Mouse (Mus musculus) heart, embryonic 13.5 days (tissue): ENCODE results near the gene Tuft1. TPM values are rescaled to one million over a fixed set of nuclear protein-coding genes. Genes with fewer than 3 reads are reported as not detected.

Source experiments
- ATAC-seq: fragments of 200-750 bp; cut with Nextera tagmentation; 2 replicates; pipeline ENCODE4 v1.8.0; 2017; ENCODE audit warnings: moderate TSS enrichment; ENCODE audit not compliant: insufficient number of reproducible peaks, low FRiP score, low TSS enrichment; ENCODE audit errors: extremely low read depth
- H3K27ac ChIP-seq: fragments of 300-500 bp; sonication (generic); replicated peaks from 2 replicates; pipeline ENCODE4 v1.5.1; 2015; ENCODE audit warnings: moderate library complexity, mild to moderate bottlenecking, inconsistent platforms
- H3K27me3 ChIP-seq: fragments of 300-500 bp; sonication (generic); replicated peaks from 2 replicates; pipeline ENCODE4 v1.6.1; 2015; ENCODE audit warnings: mild to moderate bottlenecking, inconsistent platforms
- H3K36me3 ChIP-seq: fragments of 300-500 bp; sonication (generic); 2 replicates; pipeline ENCODE4 v1.6.1; 2015; ENCODE audit warnings: mild to moderate bottlenecking, inconsistent platforms
- H3K4me1 ChIP-seq: fragments of 300-500 bp; sonication (generic); 2 replicates; pipeline ENCODE4 v1.6.1; 2015; ENCODE audit warnings: inconsistent platforms
- H3K4me2 ChIP-seq: fragments of 300-500 bp; sonication (generic); 2 replicates; pipeline ENCODE4 v1.6.1; 2015; ENCODE audit warnings: inconsistent platforms, mild to moderate bottlenecking, moderate library complexity
- H3K4me3 ChIP-seq: fragments of 300-500 bp; sonication (generic); 2 replicates; pipeline ENCODE4 v1.5.1; 2015; ENCODE audit warnings: moderate library complexity, mild to moderate bottlenecking, inconsistent platforms
- H3K9ac ChIP-seq: fragments of 300-500 bp; sonication (generic); 2 replicates; pipeline ENCODE4 v1.6.1; 2015; ENCODE audit warnings: inconsistent platforms, mild to moderate bottlenecking, moderate library complexity
- H3K9me3 ChIP-seq: fragments of 300-500 bp; sonication (generic); 2 replicates; pipeline ENCODE4 v1.6.1; 2016; ENCODE audit warnings: inconsistent platforms
- WGBS: fragments of 180-500 bp; shearing (Covaris S2); methylation state at CpG from one replicate; pipeline ENCODE4 v1.1.7; 2015; ENCODE audit warnings: mixed read lengths; 5-methylcytosine and 5-hydroxymethylcytosine counted together
- polyA plus RNA-seq: library from polyadenylated mRNA; unstranded; fragments of >200 nt; fragmentation: Nextera tagmentation; extraction: Ambion mirVana; gene quantifications from 2 replicates; pipeline ENCODE4 v1.2.1, GENCODE M21; 2015

Gene Tuft1
- polyA plus RNA-seq, 1 experiment from 2014 or later, result 6.4 TPM

DNA sequence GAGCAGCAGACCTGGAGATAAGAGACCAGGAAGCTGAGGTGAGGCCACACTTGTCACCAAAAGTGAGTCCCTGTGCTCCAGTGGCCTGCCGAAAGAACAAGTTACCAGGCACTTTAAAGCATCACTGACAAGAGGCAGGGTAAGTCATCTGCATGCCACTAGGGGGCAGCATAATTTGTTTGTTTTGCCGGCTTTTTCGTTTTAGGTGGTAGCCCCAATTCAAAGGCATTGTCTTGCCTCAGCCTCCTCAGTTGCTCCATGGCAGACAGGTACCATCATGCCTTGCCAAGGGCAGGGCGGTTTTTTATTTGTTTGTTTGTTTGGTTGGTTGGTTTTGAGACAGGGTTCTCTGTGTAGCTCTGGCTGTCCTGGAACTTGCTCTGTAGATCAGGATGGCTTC, 42.0 kb downstream of the Tuft1 start:
- peaks cover 26% of the 10 kb centered on the region for H3K4me1 ChIP-seq
- 64% methylated on average over 4 of the region's 4 CpGs for WGBS
- no peak overlapping the region for H3K4me3 ChIP-seq
- ATAC-seq, result no peak
- no peak overlapping the region for H3K4me2 ChIP-seq
- no peak overlapping the region for H3K9ac ChIP-seq
- no peaks in the 10 kb centered on the region for H3K9me3 ChIP-seq
- 0 out of 2 replicates have a peak, but pooled peaks cover 7% of the 10 kb centered on the region for H3K36me3 ChIP-seq
- H3K27me3 ChIP-seq, result no peaks in the 10 kb centered on the region
- no peak overlapping the region for H3K27ac ChIP-seq

DNA sequence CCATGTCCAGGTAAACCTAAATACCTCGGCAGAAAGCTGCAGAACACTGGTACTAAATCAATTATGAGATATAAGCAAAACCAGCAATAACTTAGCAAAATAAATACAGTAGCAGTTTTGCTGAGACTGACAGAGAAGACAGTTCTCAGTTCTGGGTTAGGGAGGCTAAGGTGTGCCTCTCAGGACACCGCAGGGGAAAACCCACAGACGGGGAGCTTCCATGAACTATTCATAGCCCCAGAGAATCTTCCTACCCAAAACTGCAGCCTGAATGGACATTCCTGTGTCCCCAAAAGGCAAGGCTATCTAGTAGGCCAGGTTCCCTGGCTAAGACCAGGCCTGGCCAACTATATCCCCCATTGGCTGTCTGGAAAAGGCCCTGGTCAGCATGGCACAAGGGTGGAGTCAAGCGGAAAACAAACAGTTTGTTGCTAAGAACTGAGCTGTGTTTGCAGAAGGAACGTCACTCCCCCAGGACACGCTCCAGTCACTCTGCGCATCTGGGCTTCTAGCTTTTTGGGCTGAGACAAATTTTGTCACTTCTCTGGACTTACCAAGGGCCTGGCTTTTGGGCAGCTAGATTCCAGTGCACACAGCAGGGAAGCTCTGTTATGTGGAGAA, 45.3 kb downstream of the Tuft1 start:
- WGBS, result 67% methylated on average over 7 of the region's 7 CpGs

DNA sequence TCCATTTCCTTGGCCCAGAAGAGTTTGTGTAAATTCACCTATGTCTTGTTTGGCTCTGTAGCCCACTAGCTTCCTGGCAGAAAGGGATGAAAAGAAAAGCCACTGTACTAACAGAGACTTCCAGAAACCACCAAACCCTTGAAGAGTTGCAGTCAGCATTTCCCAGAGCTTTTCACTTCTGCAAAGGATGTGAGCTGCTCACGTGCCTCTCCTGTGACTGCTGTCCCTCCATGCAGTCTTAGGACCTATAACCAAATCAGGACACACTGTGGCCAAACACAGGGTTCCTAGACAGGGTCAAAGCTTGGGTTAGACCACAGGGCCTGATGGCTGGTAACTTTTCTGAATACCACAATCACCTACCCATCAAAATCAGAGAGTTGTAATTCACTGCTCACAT, 46.4 kb downstream of the Tuft1 start:
- Histone ChIP-seq H3K27ac (no peak overlapping the region), H3K9ac (no peak overlapping the region), H3K4me3 (no peak overlapping the region), H3K4me2 (no peak overlapping the region), H3K4me1 (peaks cover 23% of the 10 kb centered on the region), H3K27me3 (no peaks in the 10 kb centered on the region), H3K36me3 (0 out of 2 replicates have a peak, but pooled peaks cover 5% of the 10 kb centered on the region), H3K9me3 (no peaks in the 10 kb centered on the region)
- WGBS, result 77% methylated on average over 1 of the region's 1 CpGs
- no peak for ATAC-seq

More for the DNA sequence above, 45.3 kb downstream of the Tuft1 start:
- Histone ChIP-seq H3K4me3 (no peak overlapping the region), H3K36me3 (0 out of 2 replicates have a peak, but pooled peaks cover 5% of the 10 kb centered on the region), H3K4me1 (peaks cover 23% of the 10 kb centered on the region), H3K4me2 (no peak overlapping the region), H3K9me3 (no peaks in the 10 kb centered on the region), H3K9ac (no peak overlapping the region), H3K27me3 (no peaks in the 10 kb centered on the region), H3K27ac (no peak overlapping the region)
- no peak for ATAC-seq

DNA sequence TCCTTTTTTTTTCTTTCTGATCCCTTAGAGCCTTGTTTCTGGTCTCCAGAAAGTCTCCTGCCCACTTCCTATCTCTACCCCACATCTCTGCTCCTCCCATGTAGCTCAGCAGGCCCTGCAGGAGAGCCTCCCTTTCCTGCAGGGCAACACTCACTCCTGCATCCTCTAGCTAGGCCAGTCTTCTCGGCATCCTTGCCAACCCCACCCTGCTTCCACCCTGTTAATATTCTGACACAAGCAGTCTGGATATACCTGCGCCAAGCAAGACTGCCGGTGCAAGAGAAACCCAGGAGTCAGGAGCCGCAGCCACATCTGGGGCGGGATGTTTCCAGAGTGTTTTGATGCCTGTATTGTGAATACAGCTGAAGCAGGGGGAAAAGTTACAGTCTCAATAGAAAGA, 46.8 kb downstream of the Tuft1 start:
- Histone ChIP-seq H3K4me1 (peaks cover 23% of the 10 kb centered on the region), H3K27ac (no peak overlapping the region), H3K4me3 (no peak overlapping the region), H3K4me2 (no peak overlapping the region), H3K9me3 (no peaks in the 10 kb centered on the region), H3K9ac (no peak overlapping the region), H3K27me3 (no peaks in the 10 kb centered on the region), H3K36me3 (0 out of 2 replicates have a peak, but pooled peaks cover 5% of the 10 kb centered on the region)
- no peak for ATAC-seq
- 72% methylated on average over 5 of the region's 5 CpGs for WGBS

DNA sequence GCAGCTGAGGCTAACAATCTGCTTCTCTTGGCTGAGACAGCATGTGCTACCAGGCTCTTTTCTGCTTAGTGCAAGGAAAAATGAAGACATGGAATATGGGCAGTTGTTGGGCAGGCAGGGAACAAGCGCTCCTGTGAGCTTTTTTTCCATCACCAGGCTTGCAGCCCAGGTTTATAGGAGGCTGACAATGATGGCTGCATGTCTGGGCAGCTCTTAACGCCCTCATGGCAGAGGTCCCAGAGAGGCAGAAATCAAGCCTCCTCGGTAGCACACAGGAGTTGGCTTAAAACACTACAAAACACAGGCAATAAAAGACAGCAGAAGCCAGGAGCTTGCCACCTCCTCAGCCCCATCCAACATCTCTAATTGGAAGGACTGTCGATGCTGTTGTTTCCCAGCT, 47.3 kb downstream of the Tuft1 start:
- H3K27ac ChIP-seq, result no peak overlapping the region
- H3K9ac ChIP-seq, result no peak overlapping the region
- H3K9me3 ChIP-seq, result no peaks in the 10 kb centered on the region
- H3K36me3 ChIP-seq, result 0 out of 2 replicates have a peak, but pooled peaks cover 5% of the 10 kb centered on the region
- no peaks in the 10 kb centered on the region for H3K27me3 ChIP-seq
- no peak for ATAC-seq
- 45% methylated on average over 4 of the region's 4 CpGs for WGBS
- H3K4me3 ChIP-seq, result no peak overlapping the region
- H3K4me2 ChIP-seq, result no peak overlapping the region
- peaks cover 23% of the 10 kb centered on the region for H3K4me1 ChIP-seq

DNA sequence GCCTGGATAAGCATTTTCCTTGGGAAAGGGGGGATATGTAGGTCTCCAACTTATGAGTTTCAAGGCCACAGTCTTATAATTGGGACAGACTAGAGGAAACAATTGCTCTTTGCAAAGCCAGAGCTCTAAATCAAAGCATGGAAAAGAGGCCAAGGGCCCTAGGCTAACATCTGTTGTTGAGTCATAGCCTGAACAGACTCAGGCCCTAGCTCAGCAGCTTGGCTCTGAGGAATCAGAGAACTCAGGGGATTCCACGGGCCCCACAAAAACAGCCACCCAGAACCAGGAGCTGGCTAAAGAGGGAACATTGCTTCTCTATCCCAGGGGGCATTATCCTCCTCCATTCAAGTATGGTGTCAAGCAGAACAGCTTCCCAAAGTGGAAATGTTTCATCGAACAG, 48.1 kb downstream of the Tuft1 start:
- Histone ChIP-seq H3K36me3 (0 out of 2 replicates have a peak, but pooled peaks cover 5% of the 10 kb centered on the region), H3K27me3 (no peaks in the 10 kb centered on the region), H3K4me3 (no peak overlapping the region), H3K4me2 (no peak overlapping the region), H3K9ac (no peak overlapping the region), H3K4me1 (peaks cover 23% of the 10 kb centered on the region), H3K27ac (no peak overlapping the region), H3K9me3 (no peaks in the 10 kb centered on the region)
- 79% methylated on average over 2 of the region's 2 CpGs for WGBS
- no peak for ATAC-seq

DNA sequence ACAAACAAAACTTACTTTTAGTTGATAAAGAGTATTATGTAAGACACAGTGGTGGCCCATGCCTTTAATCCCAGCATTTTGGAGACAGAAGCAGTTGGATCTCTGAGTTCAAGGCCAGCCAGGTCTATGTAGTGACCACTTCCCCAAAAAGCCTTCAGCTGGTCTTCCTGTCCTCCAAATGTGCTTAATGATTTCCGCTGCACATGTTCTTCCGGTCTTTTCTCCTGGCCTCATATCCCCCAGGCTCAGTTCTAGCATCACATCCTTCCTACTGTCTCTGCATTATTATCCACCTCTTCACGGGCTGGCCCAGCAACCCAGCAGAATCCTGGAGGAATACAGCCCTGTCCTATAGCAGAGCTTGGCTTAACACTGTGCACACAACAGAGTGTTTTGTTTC, 49.1 kb downstream of the Tuft1 start:
- Histone ChIP-seq H3K4me1 (peaks cover 23% of the 10 kb centered on the region), H3K9me3 (no peaks in the 10 kb centered on the region), H3K27me3 (no peaks in the 10 kb centered on the region), H3K4me3 (no peak overlapping the region), H3K4me2 (no peak overlapping the region), H3K9ac (no peak overlapping the region), H3K36me3 (no peaks in the 10 kb centered on the region), H3K27ac (no peak overlapping the region)
- no peak for ATAC-seq
- WGBS, result 88% methylated on average over 3 of the region's 3 CpGs

DNA sequence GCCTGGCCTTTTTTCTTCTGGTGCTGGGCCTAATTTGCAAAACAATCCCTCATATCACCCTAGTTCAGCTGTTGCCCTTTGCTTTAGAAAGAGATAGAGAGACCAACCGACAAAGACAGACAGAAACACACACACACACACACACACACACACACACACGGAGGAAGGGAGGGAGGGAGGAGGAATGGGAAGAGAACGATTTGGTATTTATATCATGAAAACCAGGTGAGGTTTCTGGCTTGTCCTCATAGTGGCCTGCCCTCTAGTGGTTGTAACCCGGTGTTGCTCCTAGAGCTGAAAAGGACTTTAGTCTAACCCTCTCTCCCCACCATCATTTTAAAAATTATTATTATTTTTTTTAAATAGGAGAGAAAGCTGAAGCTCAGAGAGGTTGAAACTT, 56.7 kb downstream of the Tuft1 start:
- no peak overlapping the region for H3K4me3 ChIP-seq
- H3K27ac ChIP-seq, result no peak overlapping the region
- 2% methylated on average over 4 of the region's 4 CpGs for WGBS
- no peaks in the 10 kb centered on the region for H3K9me3 ChIP-seq
- H3K4me2 ChIP-seq, result no peak overlapping the region
- no peak for ATAC-seq
- no peaks in the 10 kb centered on the region for H3K27me3 ChIP-seq
- H3K9ac ChIP-seq, result no peak overlapping the region
- H3K4me1 ChIP-seq, result no peaks in the 10 kb centered on the region
- no peaks in the 10 kb centered on the region for H3K36me3 ChIP-seq

DNA sequence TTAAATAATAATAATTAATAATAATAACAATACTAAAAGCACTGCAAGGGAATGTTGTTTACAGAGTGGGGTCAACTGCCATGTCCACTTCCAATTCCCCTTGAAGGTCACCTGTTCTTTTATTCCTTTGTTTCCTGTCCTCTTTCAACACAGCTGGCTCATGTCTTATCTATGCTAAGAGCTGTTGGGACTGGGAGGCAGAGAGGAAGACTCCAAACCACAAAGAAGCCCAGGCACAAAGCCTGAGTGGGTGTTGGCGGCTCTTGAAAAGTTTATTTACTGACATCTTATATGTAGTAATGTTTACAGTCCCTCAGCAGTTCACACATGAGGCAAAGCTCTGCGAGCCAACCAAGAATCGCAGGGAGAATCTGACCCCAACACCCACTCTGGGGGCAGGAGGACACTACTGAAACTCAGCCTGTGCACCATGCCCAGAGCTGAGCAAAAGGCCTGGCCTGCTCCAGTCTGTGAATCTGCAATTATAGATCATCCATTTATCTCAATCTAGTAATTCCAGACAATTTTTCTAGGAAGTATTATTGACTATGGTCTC, 61.4 kb downstream of the Tuft1 start:
- H3K4me3 ChIP-seq, result no peak overlapping the region
- no peaks in the 10 kb centered on the region for H3K27me3 ChIP-seq
- H3K36me3 ChIP-seq, result no peaks in the 10 kb centered on the region
- H3K4me2 ChIP-seq, result no peak overlapping the region
- H3K9ac ChIP-seq, result no peak overlapping the region
- no peak overlapping the region for H3K27ac ChIP-seq
- WGBS, result 63% methylated on average over 3 of the region's 3 CpGs
- no peak for ATAC-seq
- H3K9me3 ChIP-seq, result peaks cover 9% of the 10 kb centered on the region
- no peaks in the 10 kb centered on the region for H3K4me1 ChIP-seq

DNA sequence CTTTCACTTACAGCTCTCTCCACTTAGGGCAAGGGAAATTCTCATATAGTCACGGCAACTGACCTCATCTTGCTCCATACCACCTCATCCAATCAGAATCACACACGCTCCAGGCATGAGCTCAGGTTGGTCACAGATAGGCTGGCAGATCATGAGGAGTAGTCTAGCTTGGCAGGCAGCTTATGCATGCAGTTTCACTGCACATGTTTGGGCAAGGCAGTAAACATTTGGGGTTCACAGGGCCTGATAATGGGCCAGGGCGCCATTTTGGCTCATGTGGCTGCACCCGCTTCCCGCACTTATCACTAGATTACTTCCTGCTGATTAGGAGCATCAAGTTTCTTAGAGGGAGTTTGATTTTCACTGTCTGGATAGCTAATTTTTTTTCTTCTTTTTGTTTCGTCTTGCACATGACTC, 62.8 kb downstream of the Tuft1 start:
- 67% methylated on average over 6 of the region's 6 CpGs for WGBS
- H3K36me3 ChIP-seq, result no peaks in the 10 kb centered on the region
- no peak overlapping the region for H3K9ac ChIP-seq
- H3K27ac ChIP-seq, result no peak overlapping the region
- ATAC-seq, result no peak
- H3K4me1 ChIP-seq, result no peaks in the 10 kb centered on the region
- no peak overlapping the region for H3K4me2 ChIP-seq
- peaks cover 9% of the 10 kb centered on the region for H3K9me3 ChIP-seq
- no peak overlapping the region for H3K4me3 ChIP-seq
- no peaks in the 10 kb centered on the region for H3K27me3 ChIP-seq

DNA sequence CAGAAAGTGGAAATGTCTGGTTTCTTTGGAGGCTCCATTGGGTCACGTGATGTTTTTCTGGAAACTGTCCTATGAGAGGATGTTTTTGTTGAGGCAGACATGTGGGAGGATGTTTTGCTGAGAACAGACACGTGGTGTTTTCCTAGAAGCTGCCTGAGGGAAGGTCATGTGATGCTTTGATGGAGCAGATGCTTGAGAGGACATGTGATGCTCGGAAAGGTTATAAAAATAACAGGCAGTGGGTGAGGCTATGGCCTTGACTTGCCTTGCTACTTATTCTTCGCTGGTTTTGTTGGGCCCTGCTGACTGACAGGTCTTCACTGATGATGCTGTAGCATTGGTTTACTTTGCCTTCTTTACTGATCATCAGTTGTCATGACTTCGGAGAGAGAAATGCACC, 67.6 kb downstream of the Tuft1 start:
- no peak overlapping the region for H3K9ac ChIP-seq
- no peak overlapping the region for H3K27ac ChIP-seq
- H3K27me3 ChIP-seq, result no peaks in the 10 kb centered on the region
- ATAC-seq, result no peak
- H3K4me2 ChIP-seq, result no peak overlapping the region
- H3K4me1 ChIP-seq, result no peaks in the 10 kb centered on the region
- H3K4me3 ChIP-seq, result no peak overlapping the region
- 76% methylated on average over 5 of the region's 5 CpGs for WGBS
- H3K36me3 ChIP-seq, result no peaks in the 10 kb centered on the region
- H3K9me3 ChIP-seq, result peaks cover 9% of the 10 kb centered on the region

DNA sequence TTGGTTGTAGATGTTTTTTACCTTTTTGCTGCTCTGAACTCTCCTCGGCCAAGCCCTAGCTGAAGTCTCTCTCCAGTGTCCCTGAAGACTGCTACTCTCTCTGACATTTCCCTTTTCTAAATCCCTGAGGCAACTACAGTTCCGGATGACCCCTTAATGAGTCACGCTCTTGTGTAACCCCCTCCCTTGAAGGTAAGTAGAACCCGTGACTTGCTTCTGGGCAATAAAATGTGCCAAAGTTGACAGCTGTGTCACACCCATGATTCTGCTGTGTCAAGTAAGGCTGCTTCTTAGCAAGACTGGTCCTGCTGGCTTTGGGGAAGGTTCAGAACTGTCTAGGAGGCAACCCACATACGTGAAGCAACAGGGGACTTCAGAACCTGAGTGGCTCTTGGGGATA, 70.7 kb downstream of the Tuft1 start:
- 75% methylated on average over 5 of the region's 5 CpGs for WGBS
- Histone ChIP-seq H3K36me3 (no peaks in the 10 kb centered on the region), H3K4me1 (no peaks in the 10 kb centered on the region), H3K9ac (no peak overlapping the region), H3K9me3 (0 out of 2 replicates have a peak, but pooled peaks cover 3% of the 10 kb centered on the region), H3K4me2 (no peak overlapping the region), H3K27ac (no peak overlapping the region), H3K4me3 (no peak overlapping the region), H3K27me3 (no peaks in the 10 kb centered on the region)
- no peak for ATAC-seq
